11 mouse cellular contexts compared by ENCODE assay signal in the genomic region with DNA sequence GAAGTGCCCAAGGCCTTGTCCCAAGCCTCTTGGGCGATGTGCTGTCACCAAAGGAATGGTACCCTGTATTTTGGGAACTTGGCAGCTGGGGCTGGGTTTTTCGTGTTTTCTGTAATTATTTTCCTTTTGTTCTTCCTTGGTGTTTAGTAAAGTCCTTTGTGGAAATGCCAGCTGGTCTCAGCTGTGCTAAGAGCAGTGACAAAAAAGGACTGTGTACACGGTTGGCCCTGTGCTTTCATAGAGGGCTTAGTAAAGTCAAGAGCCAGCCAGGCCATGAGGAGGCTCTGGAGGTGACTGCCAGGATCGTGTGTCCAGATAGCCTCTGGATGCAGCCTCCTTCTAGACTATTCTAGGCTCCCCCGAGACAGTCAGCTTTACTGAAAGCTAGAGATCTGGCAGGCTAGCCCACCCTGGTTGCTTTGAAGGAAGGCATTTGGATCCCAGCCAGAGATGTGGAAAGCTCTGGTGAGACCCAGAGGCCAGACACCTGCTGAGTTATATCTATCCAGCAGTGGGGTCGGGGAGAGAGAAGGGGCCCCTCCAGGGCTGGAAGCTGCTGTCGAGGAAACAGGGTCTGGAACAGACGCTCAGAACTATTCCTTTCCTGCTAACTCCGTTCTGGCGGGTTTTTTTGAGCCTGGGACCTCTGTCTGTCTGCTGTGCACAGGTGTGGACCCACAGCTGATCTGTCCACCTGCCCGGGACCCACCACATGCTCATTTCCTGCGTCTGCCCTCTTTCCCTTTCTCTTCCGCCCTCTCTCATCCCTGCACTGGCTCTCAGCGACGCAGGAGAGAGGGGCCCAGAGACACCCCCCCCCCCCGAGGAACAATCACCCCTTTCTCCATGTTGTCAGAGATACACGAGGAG. TPM values are rescaled to one million over a fixed set of nuclear protein-coding genes. Genes with fewer than 3 reads are reported as not detected.
DNase-seq lines count a peak whose midpoint lies in the region; ATAC-seq and TF ChIP-seq lines count a peak whose summit lies in the region.
"Had no signal": no experiment of that assay in that cellular context is flagged by ENCODE, and none has a peak within 500 bp of the region (broad histone marks: within the 10 kb centered on the region; RNA-seq: fewer than 3 reads in every experiment).

No protein-coding gene starts in this region.

- no peak overlapping the region for H3K4me3 ChIP-seq in heart, embryonic 12.5 days
- no peak overlapping the region for H3K4me3 ChIP-seq in stomach, embryonic 14.5 days (ENCODE audit: low read depth, low read length)
- H3K4me3 ChIP-seq in stomach, postnatal 0 days (ENCODE audit: low read depth, low read length) = no peak overlapping the region
- 0 out of 2 replicates have a peak overlapping the region, but pooled peaks have one; percentile 7 for H3K4me3 ChIP-seq in limb, embryonic 10.5 days
- H3K4me3 ChIP-seq in stomach, embryonic 15.5 days (replicated peaks) = no peak overlapping the region
- H3K4me3 ChIP-seq in liver, postnatal 0 days (ENCODE audit: low read depth, low read length) = no peak overlapping the region

- TF ChIP-seq EP300 in stomach, postnatal 0 days (optimal IDR thresholded peaks at IDR 0.05) = no peak
- TF ChIP-seq EP300 in liver, postnatal 0 days (IDR thresholded peaks at IDR 0.05; ENCODE audit: low read depth) = no peak

- H3K27ac ChIP-seq in heart, embryonic 12.5 days (ENCODE audit: poor library complexity, severe bottlenecking) = no peak overlapping the region
- H3K27ac ChIP-seq in stomach, embryonic 14.5 days (ENCODE audit: low read length) = no peak overlapping the region
- no peak overlapping the region for H3K27ac ChIP-seq in stomach, postnatal 0 days (replicated peaks)
- H3K27ac ChIP-seq in limb, embryonic 10.5 days = peak overlapping the region; percentile 56; the same call in 1 of the 2 replicates
- no peak overlapping the region for H3K27ac ChIP-seq in stomach, embryonic 15.5 days
- no peak overlapping the region for H3K27ac ChIP-seq in liver, postnatal 0 days (ENCODE audit: low read depth)

- WGBS in heart, embryonic 12.5 days = 26% methylated on average over 17 of the region's 17 CpGs
- 20% methylated on average over 16 of the region's 17 CpGs for WGBS in stomach, embryonic 14.5 days
- 26% methylated on average over 17 of the region's 17 CpGs for WGBS in stomach, postnatal 0 days
- 48% methylated on average over 15 of the region's 17 CpGs for WGBS in limb, embryonic 10.5 days
- 22% methylated on average over 17 of the region's 17 CpGs for WGBS in stomach, embryonic 15.5 days
- 36% methylated on average over 15 of the region's 17 CpGs for WGBS in liver, postnatal 0 days (ENCODE audit: insufficient replicate concordance)

- H3K4me2 ChIP-seq in heart, embryonic 12.5 days = peak overlapping the region; percentile 6
- no peak overlapping the region for H3K4me2 ChIP-seq in stomach, embryonic 14.5 days (replicated peaks; ENCODE audit: low read depth, low read length)
- no peak overlapping the region for H3K4me2 ChIP-seq in stomach, postnatal 0 days (replicated peaks; ENCODE audit: low read depth)
- 0 out of 2 replicates have a peak overlapping the region, but pooled peaks have one; percentile 0 for H3K4me2 ChIP-seq in stomach, embryonic 15.5 days
- no peak overlapping the region for H3K4me2 ChIP-seq in liver, postnatal 0 days (ENCODE audit: low read depth, low read length)

- no peak overlapping the region for H3K9ac ChIP-seq in heart, embryonic 12.5 days
- H3K9ac ChIP-seq in stomach, embryonic 14.5 days (replicated peaks; ENCODE audit: low read depth, low read length) = no peak overlapping the region
- H3K9ac ChIP-seq in stomach, postnatal 0 days (ENCODE audit: low read length) = no peak overlapping the region
- H3K9ac ChIP-seq in stomach, embryonic 15.5 days = no peak overlapping the region
- H3K9ac ChIP-seq in liver, postnatal 0 days (replicated peaks) = no peak overlapping the region

- H3K4me1 ChIP-seq in heart, embryonic 12.5 days (replicated peaks) = peaks cover 34% of the 10 kb centered on the region
- peaks cover 21% of the 10 kb centered on the region; the same call in 1 of the 2 replicates for H3K4me1 ChIP-seq in stomach, embryonic 14.5 days (ENCODE audit: control insufficient read depth, insufficient read depth, low read length)
- no peaks in the 10 kb centered on the region for H3K4me1 ChIP-seq in stomach, postnatal 0 days (replicated peaks; ENCODE audit: control insufficient read depth, insufficient read depth)
- H3K4me1 ChIP-seq in limb, embryonic 10.5 days = peaks cover 40% of the 10 kb centered on the region
- peaks cover 23% of the 10 kb centered on the region for H3K4me1 ChIP-seq in stomach, embryonic 15.5 days
- H3K4me1 ChIP-seq in liver, postnatal 0 days (ENCODE audit: insufficient read depth) = peaks cover 8% of the 10 kb centered on the region

- peaks cover 55% of the 10 kb centered on the region for H3K27me3 ChIP-seq in heart, embryonic 12.5 days (replicated peaks)
- no peaks in the 10 kb centered on the region for H3K27me3 ChIP-seq in stomach, embryonic 14.5 days (ENCODE audit: control insufficient read depth, insufficient read depth, low read length)
- no peaks in the 10 kb centered on the region for H3K27me3 ChIP-seq in stomach, postnatal 0 days (ENCODE audit: control insufficient read depth, insufficient read depth, low read length)
- peaks cover 81% of the 10 kb centered on the region for H3K27me3 ChIP-seq in limb, embryonic 10.5 days (ENCODE audit: low read depth, poor library complexity, severe bottlenecking)
- H3K27me3 ChIP-seq in stomach, embryonic 15.5 days (replicated peaks) = 0 out of 2 replicates have a peak, but pooled peaks cover 3% of the 10 kb centered on the region
- peaks cover 24% of the 10 kb centered on the region for H3K27me3 ChIP-seq in liver, postnatal 0 days (ENCODE audit: insufficient read depth, low read length)

- ATAC-seq in heart, embryonic 12.5 days (ENCODE audit: insufficient number of reproducible peaks, low FRiP score) = 0 out of 2 replicates have a peak, but pooled peaks have one; percentile 30
- ATAC-seq in stomach, embryonic 14.5 days (ENCODE audit: insufficient number of reproducible peaks, insufficient read depth, low FRiP score, low read depth) = 0 out of 2 replicates have a peak, but pooled peaks have one; percentile 7
- no peak for ATAC-seq in stomach, postnatal 0 days (ENCODE audit: low FRiP score, low TSS enrichment)
- no peak for ATAC-seq in stomach, embryonic 15.5 days (ENCODE audit: insufficient read depth, low FRiP score, low read depth)
- no peak for ATAC-seq in liver, postnatal 0 days

- no peaks in the 10 kb centered on the region for H3K9me3 ChIP-seq in heart, embryonic 12.5 days (replicated peaks)
- no peaks in the 10 kb centered on the region for H3K9me3 ChIP-seq in stomach, embryonic 14.5 days (ENCODE audit: control insufficient read depth, low read depth, low read length)
- H3K9me3 ChIP-seq in stomach, postnatal 0 days (ENCODE audit: control insufficient read depth, low read length) = no peaks in the 10 kb centered on the region
- no peaks in the 10 kb centered on the region for H3K9me3 ChIP-seq in limb, embryonic 10.5 days (replicated peaks)
- H3K9me3 ChIP-seq in stomach, embryonic 15.5 days = no peaks in the 10 kb centered on the region
- H3K9me3 ChIP-seq in liver, postnatal 0 days (ENCODE audit: low read length) = no peaks in the 10 kb centered on the region

- TF ChIP-seq CTCF in stomach, postnatal 0 days (IDR thresholded peaks at IDR 0.05; ENCODE audit: low read depth) = no peak
- TF ChIP-seq CTCF in liver, postnatal 0 days (IDR thresholded peaks at IDR 0.05; ENCODE audit: low read depth) = no peak

- no peak for DNase-seq in heart, adult 18-20 months
- DNase-seq in stomach, postnatal 0 days (ENCODE audit: low spot score) = no peak
- DNase-seq in limb, embryonic 10.5 days (ENCODE audit: low spot score) = no peak
- no peak for DNase-seq in adrenal gland, adult 2 months
- DNase-seq in liver, postnatal 0 days = no peak
- DNase-seq: layer of hippocampus, postnatal 36 days; lung, postnatal 36 days had no signal

- H3K36me3 ChIP-seq in heart, embryonic 12.5 days = no peaks in the 10 kb centered on the region
- no peaks in the 10 kb centered on the region for H3K36me3 ChIP-seq in stomach, embryonic 14.5 days (ENCODE audit: control insufficient read depth, insufficient read depth, low read length)
- no peaks in the 10 kb centered on the region for H3K36me3 ChIP-seq in stomach, postnatal 0 days (ENCODE audit: control insufficient read depth, insufficient read depth, low read length)
- H3K36me3 ChIP-seq in limb, embryonic 10.5 days = no peaks in the 10 kb centered on the region
- no peaks in the 10 kb centered on the region for H3K36me3 ChIP-seq in stomach, embryonic 15.5 days
- no peaks in the 10 kb centered on the region for H3K36me3 ChIP-seq in liver, postnatal 0 days (replicated peaks; ENCODE audit: insufficient read depth, low read length)

RNA-seq across cellular contexts. Expression of a gene that starts 4.1 kb away (rescaled TPM):
- 8.3 TPM in 2 replicates for polyA plus RNA-seq in heart, embryonic 12.5 days (2016; fragmentation: Nextera tagmentation; extraction: Ambion mirVana)
- total RNA-seq in heart, adult 18-20 months (2021) = 1 to 10 TPM; 3.8 to 5.3 TPM
- 18.2 and 21.8 TPM in 2 replicates for polyA plus RNA-seq in stomach, embryonic 14.5 days (2014; fragmentation: Nextera tagmentation; extraction: Ambion mirVana)
- polyA plus RNA-seq in stomach, postnatal 0 days (2015; fragmentation: Nextera tagmentation; extraction: Ambion mirVana) = 3.0 and 3.5 TPM in 2 replicates
- 6.9 and 9.6 TPM in 2 replicates for polyA plus RNA-seq in limb, embryonic 10.5 days (2016; fragmentation: Nextera tagmentation; extraction: Ambion mirVana)
- 14.7 and 16.0 TPM in 2 replicates for polyA plus RNA-seq in stomach, embryonic 15.5 days (2015; fragmentation: Nextera tagmentation; extraction: Ambion mirVana)
- 1 to 10 TPM in 1 of 2 experiments, under 1 TPM in 1; 0.37 to 2.8 TPM for total RNA-seq in adrenal gland, adult 2 months (2021)
- polyA plus RNA-seq in adrenal gland, adult 2 months (2012; rRNA removed) = 0.63 and 1.6 TPM in 2 replicates
- polyA plus RNA-seq in liver, postnatal 0 days (2015; fragmentation: Nextera tagmentation; extraction: Ambion mirVana) = 0.36 and 0.45 TPM in 2 replicates

RNA-seq across cellular contexts. Expression of a gene that starts 30.6 kb away (rescaled TPM):
- 1.2 and 1.6 TPM in 2 replicates for polyA plus RNA-seq in heart, embryonic 12.5 days (2016; fragmentation: Nextera tagmentation; extraction: Ambion mirVana)
- total RNA-seq in heart, adult 18-20 months (2021) = 1 to 10 TPM; 1.4 to 2.1 TPM
- polyA plus RNA-seq in stomach, embryonic 14.5 days (2014; fragmentation: Nextera tagmentation; extraction: Ambion mirVana) = 1.5 and 1.8 TPM in 2 replicates
- 0.65 and 0.75 TPM in 2 replicates for polyA plus RNA-seq in stomach, postnatal 0 days (2015; fragmentation: Nextera tagmentation; extraction: Ambion mirVana)
- 0.39 and 0.45 TPM in 2 replicates for polyA plus RNA-seq in limb, embryonic 10.5 days (2016; fragmentation: Nextera tagmentation; extraction: Ambion mirVana)
- polyA plus RNA-seq in stomach, embryonic 15.5 days (2015; fragmentation: Nextera tagmentation; extraction: Ambion mirVana) = 1.7 and 1.8 TPM in 2 replicates
- total RNA-seq in adrenal gland, adult 2 months (2021) = 1 to 10 TPM in 1 of 2 experiments, under 1 TPM in 1; 0.37 to 1.5 TPM
- 1.5 and 1.8 TPM in 2 replicates for polyA plus RNA-seq in adrenal gland, adult 2 months (2012; rRNA removed)
- polyA plus RNA-seq in liver, postnatal 0 days (2015; fragmentation: Nextera tagmentation; extraction: Ambion mirVana) = 0.39 and 0.61 TPM in 2 replicates
- total RNA-seq: hematopoietic stem cell, adult 5-6 weeks had no signal

RNA-seq across cellular contexts. Expression of a gene that starts 37.6 kb away (rescaled TPM):
- 49.0 and 51.3 TPM in 2 replicates for polyA plus RNA-seq in heart, embryonic 12.5 days (2016; fragmentation: Nextera tagmentation; extraction: Ambion mirVana)
- total RNA-seq in heart, adult 18-20 months (2021) = 10 to 100 TPM; 43.5 to 48.3 TPM
- polyA plus RNA-seq in stomach, embryonic 14.5 days (2014; fragmentation: Nextera tagmentation; extraction: Ambion mirVana) = 81.1 and 82.5 TPM in 2 replicates
- polyA plus RNA-seq in stomach, postnatal 0 days (2015; fragmentation: Nextera tagmentation; extraction: Ambion mirVana) = 50.8 and 58.7 TPM in 2 replicates
- polyA plus RNA-seq in limb, embryonic 10.5 days (2016; fragmentation: Nextera tagmentation; extraction: Ambion mirVana) = 126 and 133 TPM in 2 replicates
- 76.7 and 78.1 TPM in 2 replicates for polyA plus RNA-seq in stomach, embryonic 15.5 days (2015; fragmentation: Nextera tagmentation; extraction: Ambion mirVana)
- total RNA-seq in adrenal gland, adult 2 months (2021) = 10 to 100 TPM; 64.2 to 95.9 TPM
- polyA plus RNA-seq in adrenal gland, adult 2 months (2012; rRNA removed) = 94.8 and 100.0 TPM in 2 replicates
- 21.7 and 24.6 TPM in 2 replicates for polyA plus RNA-seq in liver, postnatal 0 days (2015; fragmentation: Nextera tagmentation; extraction: Ambion mirVana)

Comparison
In these comparisons a context has a peak if more than half of its experiments do, and no peak if none do; other contexts are left out.
1. ATAC-seq: peak in heart, embryonic 12.5 days (single experiment) and stomach, embryonic 14.5 days (single experiment); none in stomach, postnatal 0 days (single experiment), stomach, embryonic 15.5 days (single experiment) and liver, postnatal 0 days (single experiment).
2. H3K4me2 ChIP-seq: peak in heart, embryonic 12.5 days (single experiment) and stomach, embryonic 15.5 days (single experiment); none in stomach, embryonic 14.5 days (single experiment), stomach, postnatal 0 days (single experiment) and liver, postnatal 0 days (single experiment).